Comparison of ENCODE assay signal across 10 mouse cellular contexts in the genomic region with DNA sequence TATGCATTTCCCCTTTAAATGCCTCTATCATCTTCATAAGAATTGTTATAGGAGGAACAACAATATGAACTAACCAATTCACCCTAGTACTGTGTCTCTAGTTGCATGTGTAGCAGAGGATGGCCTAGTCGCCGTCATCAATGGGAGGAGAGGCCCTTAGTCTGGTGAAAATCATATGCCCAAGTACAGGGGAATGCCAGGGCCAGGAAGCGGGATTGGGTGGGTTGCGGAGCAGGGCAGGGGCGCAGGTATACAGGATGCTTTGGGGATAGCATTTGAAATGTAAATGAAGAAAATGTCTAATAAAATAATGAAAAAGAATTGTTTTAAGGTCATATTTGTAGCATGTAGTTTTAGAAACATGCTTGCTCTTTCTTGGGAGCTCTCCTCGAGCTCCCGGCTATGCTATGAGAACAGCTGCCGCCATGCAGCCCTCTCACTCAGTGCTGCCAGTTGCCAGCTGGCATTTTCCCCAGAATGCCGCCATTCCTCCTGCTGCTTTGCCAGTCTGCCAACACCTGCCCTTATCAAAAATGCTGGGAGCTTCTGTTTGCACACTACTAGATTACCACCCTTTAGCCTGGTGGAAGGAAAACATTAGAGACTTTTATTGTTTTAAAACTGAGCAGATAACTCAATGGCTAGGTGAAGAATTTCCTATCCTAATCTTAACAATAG.
DNase-seq lines count a peak whose midpoint lies in the region; ATAC-seq lines count a peak whose summit lies in the region.
"Had no signal": no experiment of that assay in that cellular context is flagged by ENCODE, and none has a peak within 500 bp of the region (broad histone marks: within the 10 kb centered on the region; RNA-seq: fewer than 3 reads in every experiment).

No protein-coding gene starts in this region.

- H3K27ac ChIP-seq in heart, embryonic 10.5 days = no peak overlapping the region
- H3K27ac ChIP-seq in kidney, embryonic 15.5 days = no peak overlapping the region
- H3K27ac ChIP-seq: liver, embryonic 15.5 days had no signal

- H3K9ac ChIP-seq in kidney, embryonic 15.5 days = no peak overlapping the region
- H3K9ac ChIP-seq: liver, embryonic 15.5 days had no signal

- H3K4me2 ChIP-seq in kidney, embryonic 15.5 days = no peak overlapping the region
- H3K4me2 ChIP-seq: liver, embryonic 15.5 days had no signal

- H3K27me3 ChIP-seq in heart, embryonic 10.5 days (ENCODE audit: insufficient read depth, poor library complexity, severe bottlenecking) = no peaks in the 10 kb centered on the region
- H3K27me3 ChIP-seq in kidney, embryonic 15.5 days = no peaks in the 10 kb centered on the region
- H3K27me3 ChIP-seq: CH12.LX; liver, embryonic 15.5 days had no signal

- intact Hi-C loops in heart, postnatal 10 days (cut with DNase I) = no loop called here
- intact Hi-C loops in left cerebral cortex, postnatal 14 days (cut with DNase I) = no loop called here

- no peaks in the 10 kb centered on the region for H3K36me3 ChIP-seq in heart, embryonic 10.5 days
- no peaks in the 10 kb centered on the region for H3K36me3 ChIP-seq in kidney, embryonic 15.5 days
- H3K36me3 ChIP-seq: liver, embryonic 15.5 days had no signal

- 89% methylated on average over 9 of the region's 9 CpGs for WGBS in heart, embryonic 10.5 days
- 91% methylated on average over 9 of the region's 9 CpGs for WGBS in kidney, embryonic 15.5 days

- peak; percentile 55 to 67 for DNase-seq in heart, adult 18-20 months
- no peak for DNase-seq in heart, embryonic 10.5 days (ENCODE audit: low spot score)
- peak; percentile 79 for DNase-seq in cerebellum, adult 11-12 months
- DNase-seq in heart, postnatal 10 days = peak; percentile 70 to 71
- peak; percentile 45 to 54 for DNase-seq in left cerebral cortex, postnatal 14 days (ENCODE audit: low spot score in 2 of 2)
- no peak for DNase-seq in kidney, adult 11 months
- no peak for DNase-seq in lung, postnatal 25 days (ENCODE audit: low spot score)

- no peak for ATAC-seq in kidney, embryonic 15.5 days (replicated peaks; ENCODE audit: low FRiP score)

- H3K4me1 ChIP-seq in heart, embryonic 10.5 days = no peaks in the 10 kb centered on the region
- H3K4me1 ChIP-seq in kidney, embryonic 15.5 days = no peaks in the 10 kb centered on the region
- H3K4me1 ChIP-seq: liver, embryonic 15.5 days had no signal

- H3K4me3 ChIP-seq in heart, embryonic 10.5 days = no peak overlapping the region
- H3K4me3 ChIP-seq in kidney, embryonic 15.5 days (replicated peaks) = no peak overlapping the region
- H3K4me3 ChIP-seq: liver, embryonic 15.5 days had no signal

- H3K9me3 ChIP-seq in heart, embryonic 10.5 days = no peaks in the 10 kb centered on the region
- H3K9me3 ChIP-seq in kidney, embryonic 15.5 days (replicated peaks) = no peaks in the 10 kb centered on the region
- H3K9me3 ChIP-seq: liver, embryonic 15.5 days had no signal

Comparison
In these comparisons a context has a peak if more than half of its experiments do, and no peak if none do; other contexts are left out.
1. DNase-seq: peak in heart, adult 18-20 months (2 of 2), cerebellum, adult 11-12 months (single experiment), heart, postnatal 10 days (2 of 2) and left cerebral cortex, postnatal 14 days (2 of 2); none in heart, embryonic 10.5 days (single experiment), kidney, adult 11 months (single experiment) and lung, postnatal 25 days (single experiment).